Mouse (Mus musculus) thymus, adult 2 months (tissue): ENCODE measurements at regions not wholly inside any gene's neighbourhood (a gene's known extent, or its start where the extent isn't known, plus 50 kb on each side); places are given as distances from the start of the nearest gene placed in this dataset.

Source experiments
- DNase-seq: peaks from one replicate; pipeline ENCODE4 v3.0.0; 2021
- H3K27ac ChIP-seq: fragments of 200-500 bp; 2 replicates; pipeline ENCODE4 v1.5.1; 2012; ENCODE audit warnings: low read length, control low read depth; ENCODE audit not compliant: control insufficient read depth, insufficient read depth
- H3K27me3 ChIP-seq: fragments of 200-500 bp; 2 replicates; pipeline ENCODE4 v1.6.1; 2012; ENCODE audit warnings: mild to moderate bottlenecking, low read length, moderate library complexity, mixed read lengths; ENCODE audit not compliant: control insufficient read depth, insufficient read depth
- H3K36me3 ChIP-seq: fragments of 200-500 bp; 2 replicates; pipeline ENCODE4 v1.6.1; 2012; ENCODE audit warnings: mild to moderate bottlenecking, low read length, moderate library complexity; ENCODE audit not compliant: control insufficient read depth, insufficient read depth
- H3K4me1 ChIP-seq: fragments of 200-500 bp; replicated peaks from 2 replicates; pipeline ENCODE4 v1.6.1; 2012; ENCODE audit warnings: low read length; ENCODE audit not compliant: control insufficient read depth, insufficient read depth
- H3K4me3 ChIP-seq: fragments of 200-500 bp; 2 replicates; pipeline ENCODE4 v1.5.1; 2012; ENCODE audit warnings: mild to moderate bottlenecking, low read length, control low read depth, moderate library complexity; ENCODE audit not compliant: control insufficient read depth, insufficient read depth
- CTCF ChIP-seq: fragments of 200-500 bp; IDR thresholded peaks from 2 replicates; pipeline ENCODE4 v1.5.1; 2012; ENCODE audit warnings: mild to moderate bottlenecking, control low read depth, low read length, moderate library complexity, borderline replicate concordance; ENCODE audit not compliant: control insufficient read depth, poor library complexity, insufficient read depth; ENCODE audit errors: extremely low read depth
- POLR2A ChIP-seq: fragments of 200-500 bp; IDR thresholded peaks from 2 replicates; pipeline ENCODE4 v1.6.1; 2012; ENCODE audit warnings: mild to moderate bottlenecking, low read length, control low read depth, moderate library complexity; ENCODE audit not compliant: control insufficient read depth, poor library complexity, insufficient read depth; ENCODE audit errors: extremely low read depth
- WGBS: fragments of 180-500 bp; shearing (Covaris S2); methylation state at CpG from one replicate; pipeline ENCODE4 v1.1.7; 2018; 5-methylcytosine and 5-hydroxymethylcytosine counted together

DNA sequence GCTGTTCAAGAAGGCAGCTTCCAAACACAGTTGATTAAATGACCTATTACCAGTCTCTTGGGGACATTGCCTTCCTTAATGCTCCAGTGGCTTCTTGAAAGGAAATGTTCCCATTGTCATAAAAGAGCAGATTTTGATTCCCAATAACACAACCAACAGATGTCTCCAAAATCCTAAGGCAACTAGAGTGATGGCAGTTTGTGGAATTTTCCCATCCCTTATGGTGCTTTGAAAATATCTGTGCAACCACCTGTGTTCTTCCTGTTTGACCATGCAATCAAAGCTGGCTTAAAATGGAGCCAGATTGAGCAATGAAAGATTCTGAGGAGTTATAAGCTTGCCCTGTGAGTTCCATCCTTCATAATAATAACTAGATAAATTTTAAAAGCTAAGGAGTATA is 176.2 kb downstream of the Ndufa4 start:
- H3K4me1 ChIP-seq: no peaks in the 10 kb centered on the region

DNA sequence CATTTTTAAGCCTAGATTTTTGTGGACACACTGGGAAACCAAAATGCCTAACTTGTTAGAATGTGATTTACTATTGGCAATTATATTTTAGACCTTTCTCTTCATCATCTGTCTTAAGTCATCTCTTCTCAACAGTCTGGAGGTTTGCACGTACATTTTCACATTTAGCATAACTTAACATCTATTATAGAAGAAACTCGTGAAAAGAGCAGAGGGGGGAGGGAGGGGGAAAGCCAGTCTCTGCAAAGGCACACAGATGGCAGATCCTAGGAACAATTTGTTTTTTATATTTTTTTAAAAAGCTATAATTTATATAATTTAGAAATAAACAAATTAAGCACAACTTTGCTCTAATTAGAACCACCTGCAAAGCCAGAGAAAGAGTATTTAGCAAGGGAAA is 176.6 kb downstream of the Ndufa4 start:
- Histone ChIP-seq H3K4me1 (no peaks in the 10 kb centered on the region), H3K27ac (no peak overlapping the region), H3K36me3 (no peaks in the 10 kb centered on the region), H3K27me3 (no peaks in the 10 kb centered on the region), H3K4me3 (no peak overlapping the region)
- no peak for DNase-seq
- 88% methylated on average over 2 of the region's 2 CpGs for WGBS
- TF ChIP-seq CTCF (no peak), POLR2A (no peak)

More for the DNA sequence above, 176.2 kb downstream of the Ndufa4 start:
- H3K36me3 ChIP-seq: no peaks in the 10 kb centered on the region
- DNase-seq: no peak
- TF ChIP-seq CTCF (no peak), POLR2A (no peak)
- H3K27me3 ChIP-seq: no peaks in the 10 kb centered on the region
- no peak overlapping the region for H3K27ac ChIP-seq
- H3K4me3 ChIP-seq: no peak overlapping the region

DNA sequence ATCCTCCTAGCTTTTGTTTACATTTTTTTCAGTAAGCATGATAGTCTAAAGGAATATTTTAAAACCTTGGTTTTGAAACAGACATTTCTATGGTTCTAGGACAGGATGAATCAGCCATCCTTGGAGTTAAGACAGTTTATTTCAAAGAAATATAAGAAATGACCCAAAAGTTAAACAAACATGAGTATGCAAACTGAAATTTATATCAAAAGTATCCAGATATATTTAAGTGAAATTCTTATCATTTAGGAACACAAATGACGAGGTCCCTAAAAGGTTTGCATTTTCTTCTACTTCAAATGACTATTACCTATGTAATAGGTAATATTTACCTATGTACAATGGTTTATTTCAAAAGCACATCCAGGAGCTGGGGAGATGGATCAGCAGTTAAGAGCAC is 179.5 kb downstream of the Ndufa4 start:
- Histone ChIP-seq H3K36me3 (no peaks in the 10 kb centered on the region), H3K4me3 (no peak overlapping the region), H3K4me1 (no peaks in the 10 kb centered on the region), H3K27me3 (no peaks in the 10 kb centered on the region), H3K27ac (no peak overlapping the region)
- TF ChIP-seq POLR2A (no peak), CTCF (no peak)
- DNase-seq: no peak
- WGBS: 88% methylated on average over 1 of the region's 1 CpGs

DNA sequence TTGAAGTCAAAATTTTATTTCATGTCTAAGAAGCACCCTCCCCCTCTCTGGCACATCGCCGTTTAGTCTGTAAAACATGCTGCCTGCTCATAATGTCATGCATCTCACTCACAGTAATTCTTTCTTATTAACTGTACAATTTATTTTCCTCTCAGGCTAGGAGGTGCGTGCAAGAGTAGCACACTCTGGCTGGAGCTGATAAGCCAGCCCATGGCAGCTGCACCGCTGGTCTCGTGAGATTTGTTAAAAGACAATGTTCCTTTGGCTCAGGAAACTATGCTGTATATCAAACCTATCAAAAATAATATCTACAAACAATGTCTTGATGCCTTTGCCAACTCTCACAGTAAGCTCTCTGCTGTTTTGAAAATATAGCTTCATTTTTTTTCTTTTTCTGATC is 179.9 kb downstream of the Ndufa4 start:
- Histone ChIP-seq H3K36me3 (no peaks in the 10 kb centered on the region), H3K27me3 (no peaks in the 10 kb centered on the region), H3K4me1 (no peaks in the 10 kb centered on the region), H3K4me3 (no peak overlapping the region), H3K27ac (no peak overlapping the region)
- WGBS: 49% methylated on average over 5 of the region's 5 CpGs
- no peak for TF ChIP-seq POLR2A
- no peak for TF ChIP-seq CTCF
- DNase-seq: no peak

DNA sequence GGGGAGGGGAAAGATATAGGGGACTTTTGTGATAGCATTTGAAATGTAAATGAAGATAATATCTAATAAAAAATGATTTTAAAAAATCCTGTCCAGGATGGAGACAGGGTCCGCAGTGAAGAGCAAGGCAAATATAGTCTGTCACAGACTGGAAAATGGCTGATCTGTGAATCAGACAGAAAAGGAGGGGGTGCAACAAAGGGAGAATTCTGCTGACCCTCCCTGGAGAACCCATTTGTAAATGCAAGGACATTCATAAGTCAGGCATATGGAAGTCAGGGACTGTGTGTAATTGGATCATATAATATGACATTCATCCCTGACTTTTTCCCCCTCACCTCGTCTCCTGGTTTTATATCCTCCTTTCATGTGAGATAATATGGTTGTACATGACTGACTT is 183.8 kb downstream of the Ndufa4 start:
- WGBS: 93% methylated on average over 2 of the region's 2 CpGs
- no peak for TF ChIP-seq CTCF
- TF ChIP-seq POLR2A: no peak
- no peaks in the 10 kb centered on the region for H3K4me1 ChIP-seq
- no peak for DNase-seq
- no peak overlapping the region for H3K4me3 ChIP-seq
- no peaks in the 10 kb centered on the region for H3K36me3 ChIP-seq
- H3K27me3 ChIP-seq: no peaks in the 10 kb centered on the region
- H3K27ac ChIP-seq: no peak overlapping the region

- Histone ChIP-seq H3K27ac (no peak overlapping the region), H3K27me3 (no peaks in the 10 kb centered on the region), H3K4me3 (no peak overlapping the region), H3K4me1 (no peaks in the 10 kb centered on the region), H3K36me3 (no peaks in the 10 kb centered on the region)
- 84% methylated on average over 4 of the region's 4 CpGs for WGBS
- no peak for DNase-seq
- no peak for TF ChIP-seq CTCF
- no peak for TF ChIP-seq POLR2A
These were observed 187.0 kb downstream of the Ndufa4 start for GRCm38 (mm10) chr6:11720274-11720673.

DNA sequence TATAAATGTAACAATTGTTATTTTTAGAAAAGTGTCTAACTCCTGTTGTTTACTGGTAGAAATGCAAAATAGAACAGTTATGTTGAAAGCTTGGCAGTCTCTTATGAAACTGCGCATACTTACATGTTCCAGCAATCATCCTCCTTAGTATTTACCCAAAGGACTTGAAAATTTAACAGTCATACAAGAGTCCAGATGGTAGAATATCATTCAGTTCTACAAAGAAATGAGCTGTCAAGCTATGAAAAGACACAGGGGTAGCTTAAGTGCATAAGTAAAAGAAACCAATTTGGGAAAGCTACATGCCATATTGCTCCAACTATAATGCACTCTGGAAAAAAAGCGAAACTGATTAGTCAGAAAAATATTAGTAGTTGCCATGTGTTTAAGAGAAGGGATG is 196.7 kb downstream of the Ndufa4 start:
- Histone ChIP-seq H3K4me3 (no peak overlapping the region), H3K4me1 (no peaks in the 10 kb centered on the region), H3K27ac (no peak overlapping the region), H3K27me3 (no peaks in the 10 kb centered on the region), H3K36me3 (no peaks in the 10 kb centered on the region)
- 97% methylated on average over 2 of the region's 2 CpGs for WGBS
- no peak for DNase-seq
- TF ChIP-seq CTCF (no peak), POLR2A (no peak)

GRCm38 (mm10) chr6:11709465-11709864 is 197.8 kb downstream of the Ndufa4 start:
- H3K4me3 ChIP-seq: no peak overlapping the region
- H3K27me3 ChIP-seq: no peaks in the 10 kb centered on the region
- TF ChIP-seq POLR2A (no peak), CTCF (no peak)
- H3K4me1 ChIP-seq: no peaks in the 10 kb centered on the region
- DNase-seq: no peak
- H3K36me3 ChIP-seq: no peaks in the 10 kb centered on the region
- no peak overlapping the region for H3K27ac ChIP-seq
